Mouse (Mus musculus): ENCODE results near the gene Prr9. TPM values are rescaled to one million over a fixed set of nuclear protein-coding genes. Genes with fewer than 3 reads are reported as not detected.
A peak's percentile ranks its signal among the peaks of the same experiment; 100 is the strongest.

The Prr9 gene
- polyA plus RNA-seq (2016; fragmentation: Nextera tagmentation; extraction: Ambion mirVana), result not detected in 2 replicates

GRCm38 (mm10) chr3:92123847-92124246 is at the start of gene Prr9:
Prr9 (minus strand) TSS chr3:92123947.
- H3K4me1 ChIP-seq, result no peaks in the 10 kb centered on the region
- H3K27ac ChIP-seq, result no peak within 1 kb of the TSS
- H3K4me3 ChIP-seq, result no peak within 1 kb of the TSS
- no peak within 1 kb of the TSS for H3K9ac ChIP-seq
- 61% methylated on average over 5 of the region's 5 CpGs for WGBS (ENCODE audit: insufficient replicate concordance)
- no peaks in the 10 kb centered on the region for H3K36me3 ChIP-seq
- ATAC-seq, result no peak
- H3K9me3 ChIP-seq (replicated peaks), result no peaks in the 10 kb centered on the region
- H3K4me2 ChIP-seq, result no peak within 1 kb of the TSS
- H3K27me3 ChIP-seq (replicated peaks), result no peaks in the 10 kb centered on the region

GRCm38 (mm10) chr3:92169847-92170246 is 46.1 kb upstream of the Prr9 start:
- WGBS (ENCODE audit: insufficient replicate concordance), result 71% methylated on average over 3 of the region's 3 CpGs
- no peaks in the 10 kb centered on the region for H3K4me1 ChIP-seq

GRCm38 (mm10) chr3:92153322-92153721 is 29.6 kb upstream of the Prr9 start:
- Histone ChIP-seq H3K9ac (no peak overlapping the region), H3K9me3 (replicated peaks) (no peaks in the 10 kb centered on the region), H3K27ac (no peak overlapping the region), H3K4me3 (no peak overlapping the region), H3K27me3 (replicated peaks) (no peaks in the 10 kb centered on the region), H3K36me3 (no peaks in the 10 kb centered on the region), H3K4me2 (no peak overlapping the region), H3K4me1 (no peaks in the 10 kb centered on the region)
- no peak for ATAC-seq

More at GRCm38 (mm10) chr3:92169847-92170246, 46.1 kb upstream of the Prr9 start:
- no peak overlapping the region for H3K4me3 ChIP-seq
- H3K9ac ChIP-seq, result no peak overlapping the region
- no peak overlapping the region for H3K27ac ChIP-seq
- H3K4me2 ChIP-seq, result no peak overlapping the region
- H3K27me3 ChIP-seq (replicated peaks), result no peaks in the 10 kb centered on the region
- no peak for ATAC-seq
- H3K36me3 ChIP-seq, result no peaks in the 10 kb centered on the region
- H3K9me3 ChIP-seq (replicated peaks), result no peaks in the 10 kb centered on the region

DNA sequence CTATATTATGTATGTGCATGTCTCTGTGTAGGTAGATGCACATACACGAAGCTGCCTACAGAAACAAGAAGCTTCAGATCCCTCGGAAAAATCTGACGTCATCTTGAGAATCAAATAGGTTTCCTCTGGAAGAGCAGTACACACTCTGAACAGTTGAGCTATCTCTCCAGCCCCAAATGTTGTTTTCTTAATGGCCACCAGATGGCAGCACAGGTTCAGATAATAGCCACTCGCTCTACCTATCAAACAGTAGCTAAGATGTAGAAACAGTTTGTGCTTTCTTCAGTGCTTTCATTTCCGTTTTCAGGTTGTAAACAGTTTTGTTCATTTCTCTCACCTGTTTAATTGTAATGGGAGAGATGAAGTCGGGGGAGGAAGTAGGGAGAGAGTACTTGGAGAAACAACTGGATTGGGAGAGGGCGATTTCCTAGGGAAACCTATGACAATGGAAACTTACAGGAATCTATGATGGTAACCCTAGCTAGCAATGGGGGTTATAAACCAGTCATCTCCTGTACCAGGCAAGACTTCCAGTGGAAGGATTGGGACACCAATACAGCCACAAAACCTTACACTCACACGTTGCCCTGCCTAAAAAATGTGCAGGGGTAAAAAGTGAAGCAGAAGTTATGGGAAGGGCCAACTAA is 27.0 kb upstream of the Prr9 start:
- Histone ChIP-seq H3K4me2 (no peak overlapping the region), H3K9ac (no peak overlapping the region), H3K4me1 (no peaks in the 10 kb centered on the region), H3K27ac (no peak overlapping the region), H3K27me3 (replicated peaks) (no peaks in the 10 kb centered on the region), H3K36me3 (no peaks in the 10 kb centered on the region), H3K4me3 (no peak overlapping the region), H3K9me3 (replicated peaks) (no peaks in the 10 kb centered on the region)
- WGBS (ENCODE audit: insufficient replicate concordance), result 19% methylated on average over 8 of the region's 8 CpGs
- ATAC-seq, result no peak

DNA sequence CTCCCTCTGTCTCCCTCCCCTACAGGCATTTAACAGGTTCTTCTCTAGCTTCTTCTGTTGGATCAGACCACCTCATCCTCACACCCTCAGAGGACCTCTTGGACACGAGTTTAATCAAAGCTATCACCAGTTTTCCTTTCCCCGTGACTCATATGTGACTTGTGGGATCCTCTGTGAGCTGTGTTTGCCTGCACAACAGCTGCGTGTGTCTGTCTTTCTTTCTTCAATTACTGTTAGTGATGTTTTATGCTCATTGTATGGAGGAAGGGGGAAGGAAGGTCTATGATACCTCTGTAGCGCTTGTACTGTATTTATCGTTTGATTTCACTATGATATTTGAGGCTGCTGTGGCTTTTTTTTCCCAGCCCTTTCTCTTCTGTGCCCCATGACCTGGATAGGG is 24.2 kb upstream of the Prr9 start:
- ATAC-seq, result no peak
- Histone ChIP-seq H3K36me3 (no peaks in the 10 kb centered on the region), H3K4me3 (no peak overlapping the region), H3K27ac (no peak overlapping the region), H3K27me3 (replicated peaks) (no peaks in the 10 kb centered on the region), H3K4me2 (no peak overlapping the region), H3K4me1 (no peaks in the 10 kb centered on the region), H3K9ac (no peak overlapping the region), H3K9me3 (replicated peaks) (no peaks in the 10 kb centered on the region)
- 59% methylated on average over 5 of the region's 5 CpGs for WGBS (ENCODE audit: insufficient replicate concordance)

- Histone ChIP-seq H3K27ac (no peak overlapping the region), H3K9me3 (replicated peaks) (no peaks in the 10 kb centered on the region), H3K4me1 (no peaks in the 10 kb centered on the region), H3K36me3 (no peaks in the 10 kb centered on the region), H3K9ac (no peak overlapping the region), H3K27me3 (replicated peaks) (no peaks in the 10 kb centered on the region), H3K4me2 (no peak overlapping the region), H3K4me3 (no peak overlapping the region)
- ATAC-seq, result no peak
- 37% methylated on average over 2 of the region's 2 CpGs for WGBS (ENCODE audit: insufficient replicate concordance)
Measured at GRCm38 (mm10) chr3:92147420-92147819, 23.7 kb upstream of the Prr9 start.

DNA sequence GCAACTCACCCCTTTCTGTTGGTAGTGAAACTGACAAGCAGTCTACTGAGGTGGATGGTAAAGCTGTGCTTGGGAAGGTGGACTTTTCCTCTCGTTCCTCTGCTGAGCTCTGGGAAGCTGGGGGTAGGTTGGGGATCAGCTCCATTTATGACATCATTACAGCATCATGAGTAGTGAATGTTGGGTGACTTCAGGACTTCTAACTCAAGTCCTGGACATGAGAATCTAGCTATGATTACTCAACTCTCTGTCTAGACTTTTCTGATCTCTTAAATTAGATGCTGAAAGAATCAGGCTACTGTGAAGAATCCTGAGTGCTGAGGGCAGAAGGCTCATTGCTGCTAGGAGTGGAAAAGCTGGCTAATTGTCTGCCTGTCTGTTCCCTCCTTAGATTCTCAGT is 18.9 kb upstream of the Prr9 start, which contains the start of gene Lelp1:
Lelp1 (minus strand) TSS at position 101 of the 400 bp plus-strand sequence.
- no peak within 1 kb of the TSS for H3K9ac ChIP-seq
- 47% methylated on average over 1 of the region's 1 CpGs for WGBS (ENCODE audit: insufficient replicate concordance)
- H3K36me3 ChIP-seq, result no peaks in the 10 kb centered on the region
- no peak within 1 kb of the TSS for H3K4me2 ChIP-seq
- H3K9me3 ChIP-seq (replicated peaks), result no peaks in the 10 kb centered on the region
- no peak for ATAC-seq
- H3K4me1 ChIP-seq, result no peaks in the 10 kb centered on the region
- H3K27me3 ChIP-seq (replicated peaks), result no peaks in the 10 kb centered on the region
- no peak within 1 kb of the TSS for H3K4me3 ChIP-seq
- no peak within 1 kb of the TSS for H3K27ac ChIP-seq

- no peaks in the 10 kb centered on the region for H3K4me1 ChIP-seq
- no peak for ATAC-seq
Measured at GRCm38 (mm10) chr3:92120902-92121301, 2.8 kb downstream of the Prr9 start.

GRCm38 (mm10) chr3:92117930-92118329 is 5.8 kb downstream of the Prr9 start:
- Histone ChIP-seq H3K4me2 (no peak overlapping the region), H3K27me3 (replicated peaks) (no peaks in the 10 kb centered on the region), H3K27ac (no peak overlapping the region), H3K4me3 (no peak overlapping the region), H3K9me3 (replicated peaks) (no peaks in the 10 kb centered on the region), H3K36me3 (no peaks in the 10 kb centered on the region), H3K9ac (no peak overlapping the region), H3K4me1 (no peaks in the 10 kb centered on the region)
- ATAC-seq, result no peak
- whole genome bisulfite sequencing (ENCODE audit: insufficient replicate concordance), result 27% methylated on average over 3 of the region's 3 CpGs

More at GRCm38 (mm10) chr3:92120902-92121301, 2.8 kb downstream of the Prr9 start:
- Histone ChIP-seq H3K9me3 (replicated peaks) (no peaks in the 10 kb centered on the region), H3K4me2 (no peak overlapping the region), H3K27me3 (replicated peaks) (no peaks in the 10 kb centered on the region), H3K36me3 (no peaks in the 10 kb centered on the region), H3K9ac (no peak overlapping the region), H3K4me3 (no peak overlapping the region), H3K27ac (no peak overlapping the region)
- WGBS (ENCODE audit: insufficient replicate concordance), result 59% methylated on average over 3 of the region's 3 CpGs

- Histone ChIP-seq H3K27ac (no peak overlapping the region), H3K9me3 (replicated peaks) (no peaks in the 10 kb centered on the region), H3K27me3 (replicated peaks) (no peaks in the 10 kb centered on the region)
Measured at GRCm38 (mm10) chr3:92111526-92111925, 12.2 kb downstream of the Prr9 start.

DNA sequence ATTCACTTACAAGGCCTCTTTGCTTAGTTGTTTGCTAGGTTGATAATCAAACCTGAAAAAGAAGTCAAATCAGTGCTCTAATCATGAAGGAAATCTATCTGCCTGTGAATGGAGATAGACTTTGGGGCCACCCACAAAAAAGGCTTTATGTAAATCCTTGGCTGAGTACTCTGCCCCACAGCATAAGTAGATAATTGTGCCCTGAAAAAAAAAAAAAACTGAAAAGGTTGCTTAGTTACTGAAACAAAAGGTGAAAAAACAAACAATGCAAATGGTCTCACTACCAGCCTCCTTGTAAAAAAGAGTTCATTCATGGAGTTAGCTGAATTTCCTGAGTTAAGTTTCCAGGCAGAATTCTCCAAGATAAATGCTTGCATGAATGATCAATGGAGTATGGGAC is 13.0 kb downstream of the Prr9 start:
- H3K9me3 ChIP-seq (replicated peaks), result no peaks in the 10 kb centered on the region
- no peak for ATAC-seq

More at GRCm38 (mm10) chr3:92111526-92111925, 12.2 kb downstream of the Prr9 start:
- H3K9ac ChIP-seq, result no peak overlapping the region
- H3K36me3 ChIP-seq, result no peaks in the 10 kb centered on the region
- no peak overlapping the region for H3K4me2 ChIP-seq
- no peak for ATAC-seq
- H3K4me1 ChIP-seq, result no peaks in the 10 kb centered on the region
- H3K4me3 ChIP-seq, result no peak overlapping the region

DNA sequence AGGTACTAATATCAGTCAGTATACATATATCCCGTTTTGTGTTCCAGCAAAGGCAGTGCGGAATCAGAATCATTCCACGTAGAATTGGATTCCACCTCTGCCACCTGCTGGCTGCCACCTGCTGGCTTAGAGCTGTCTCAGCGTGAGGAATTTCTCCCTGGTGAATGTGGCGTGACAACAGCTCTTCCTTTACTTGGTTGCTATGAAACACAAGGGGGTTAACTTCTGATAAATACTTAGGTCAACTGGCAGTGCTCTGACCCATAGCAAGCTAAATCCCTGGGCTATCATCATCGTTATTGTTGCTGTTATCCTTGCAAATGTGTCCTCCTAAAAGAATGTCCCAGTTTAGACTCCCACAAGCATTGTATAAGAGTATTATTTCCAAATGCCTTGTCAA is 17.2 kb downstream of the Prr9 start:
- no peaks in the 10 kb centered on the region for H3K27me3 ChIP-seq (replicated peaks)
- no peaks in the 10 kb centered on the region for H3K9me3 ChIP-seq (replicated peaks)
- 9% methylated on average over 6 of the region's 6 CpGs for WGBS (ENCODE audit: insufficient replicate concordance)
- H3K4me1 ChIP-seq, result no peaks in the 10 kb centered on the region
- no peak overlapping the region for H3K9ac ChIP-seq
- no peak for ATAC-seq
- no peaks in the 10 kb centered on the region for H3K36me3 ChIP-seq
- H3K4me3 ChIP-seq, result no peak overlapping the region
- no peak overlapping the region for H3K27ac ChIP-seq
- no peak overlapping the region for H3K4me2 ChIP-seq

More for the DNA sequence above, 13.0 kb downstream of the Prr9 start:
- H3K4me3 ChIP-seq, result no peak overlapping the region
- no peak overlapping the region for H3K4me2 ChIP-seq
- no peaks in the 10 kb centered on the region for H3K36me3 ChIP-seq
- H3K27ac ChIP-seq, result no peak overlapping the region
- no peak overlapping the region for H3K9ac ChIP-seq
- H3K4me1 ChIP-seq, result no peaks in the 10 kb centered on the region
- no peaks in the 10 kb centered on the region for H3K27me3 ChIP-seq (replicated peaks)

GRCm38 (mm10) chr3:92083042-92083441 is 40.7 kb downstream of the Prr9 start, which contains the start of gene Lor:
Lor (minus strand) TSS chr3:92083142.
- 65% methylated on average over 2 of the region's 2 CpGs for WGBS (ENCODE audit: insufficient replicate concordance)
- Histone ChIP-seq H3K27me3 (replicated peaks) (peaks cover 62% of the 10 kb centered on the region), H3K4me3 (no peak within 1 kb of the TSS)

More at GRCm38 (mm10) chr3:92083042-92083441, 40.7 kb downstream of the Prr9 start, which contains the start of gene Lor:
- Histone ChIP-seq H3K4me1 (peaks cover 13% of the 10 kb centered on the region; the same call in 1 of the 2 replicates), H3K9me3 (replicated peaks) (no peaks in the 10 kb centered on the region), H3K36me3 (no peaks in the 10 kb centered on the region), H3K9ac (no peak within 1 kb of the TSS), H3K4me2 (peak within 1 kb of the TSS; percentile 82; the same call in 1 of the 2 replicates), H3K27ac (no peak within 1 kb of the TSS)
- no peak for ATAC-seq

Data from liver, embryonic 12.5 days (tissue).